Mouse (Mus musculus) ES-E14 (cell line): Measurements from ENCODE around the gene Gm9573. TPM values are rescaled to one million over a fixed set of nuclear protein-coding genes. Genes with fewer than 3 reads are reported as not detected.

ENCODE experiments used
- DNase-seq: peaks from one replicate; pipeline ENCODE4 v3.0.0-alpha.2; 2013; ENCODE audit warnings: low read depth, low spot score
- H3K27ac ChIP-seq: 2 replicates; pipeline ENCODE4 v1.5.1; 2012; ENCODE audit warnings: low read depth, mild to moderate bottlenecking, low read length, moderate library complexity, mixed read lengths; ENCODE audit not compliant: poor library complexity, insufficient read depth, severe bottlenecking
- H3K36me3 ChIP-seq: 2 replicates; pipeline ENCODE4 v1.6.1; 2012; ENCODE audit warnings: mild to moderate bottlenecking, low read length, moderate library complexity, mixed read lengths; ENCODE audit not compliant: control insufficient read depth, poor library complexity, insufficient read depth, severe bottlenecking
- H3K4me1 ChIP-seq, 2 experiments: fragments of 150-350 bp in 1 of 2; sonication (generic) in 1 of 2; 2 replicates each; pipeline ENCODE4 v1.6.1; 2012; ENCODE audit warnings: low read length in 2 of 2, mild to moderate bottlenecking in 1 of 2, mixed read lengths in 1 of 2; ENCODE audit not compliant: control insufficient read depth in 2 of 2, insufficient read depth in 2 of 2, poor library complexity in 1 of 2
- H3K4me3 ChIP-seq, 2 experiments: fragments of 150-350 bp in 1 of 2; sonication (generic) in 1 of 2; 2 replicates each; pipeline ENCODE4 v1.5.1; 2012; ENCODE audit warnings: low read length in 2 of 2, low read depth in 1 of 2, mild to moderate bottlenecking in 1 of 2, mixed read lengths in 1 of 2; ENCODE audit not compliant: insufficient read depth in 1 of 2, poor library complexity in 1 of 2, severe bottlenecking in 1 of 2
- H3K9ac ChIP-seq: 2 replicates; pipeline ENCODE4 v1.6.1; 2012; ENCODE audit warnings: low read depth, mild to moderate bottlenecking, low read length, mixed read lengths; ENCODE audit not compliant: poor library complexity, insufficient read depth, severe bottlenecking
- H3K9me3 ChIP-seq: fragments of 150-350 bp; sonication (generic); 2 replicates; pipeline ENCODE4 v1.6.1; 2012; ENCODE audit warnings: low read depth, mild to moderate bottlenecking, low read length; ENCODE audit not compliant: control insufficient read depth, insufficient read depth
- CHD2 ChIP-seq: IDR thresholded peaks from 2 replicates; pipeline ENCODE4 v1.6.1; 2014; ENCODE audit warnings: mild to moderate bottlenecking, low read depth, low read length, inconsistent platforms
- HCFC1 ChIP-seq: IDR thresholded peaks from 2 replicates; pipeline ENCODE4 v1.6.1; 2012; ENCODE audit warnings: low read length, inconsistent platforms, borderline replicate concordance; ENCODE audit not compliant: insufficient read depth
- MAFK ChIP-seq: IDR thresholded peaks from 2 replicates; pipeline ENCODE4 v1.6.1; 2014; ENCODE audit warnings: mild to moderate bottlenecking, low read depth, low read length, inconsistent platforms; ENCODE audit not compliant: insufficient read depth
- ZC3H11A ChIP-seq: IDR thresholded peaks from 2 replicates; pipeline ENCODE4 v1.6.1; 2012; ENCODE audit warnings: low read depth, mild to moderate bottlenecking, inconsistent platforms, low read length, borderline replicate concordance
- ZNF384 ChIP-seq: IDR thresholded peaks from 2 replicates; pipeline ENCODE4 v1.6.1; 2012; ENCODE audit warnings: low read depth, low read length, inconsistent platforms
- in situ Hi-C, 2 experiments: fragments of 600-800 bp; cut with MboI; formaldehyde crosslinking; loops; one replicate each; pipeline ENCODE4 v1.15.1; 2025; ENCODE audit warnings: low sequenced_read_pairs in 2 of 2, inconsistent platforms in 1 of 2; ENCODE audit not compliant: unreplicated experiment in 2 of 2
- total RNA-seq: library from RNA; depleted of rRNA; stranded (reverse); fragments of 300-350 nt; gene quantifications from 2 replicates; pipeline ENCODE4 v1.2.3, GENCODE M21; 2012

The Gm9573 gene
- total RNA-seq, 1 experiment: not detected

GRCm38 (mm10) chr17:35669731-35670130, 43.3 kb upstream of the Gm9573 start:
- Histone ChIP-seq H3K36me3 (peaks cover 26% of the 10 kb centered on the region; the same call in 1 of the 2 replicates), H3K27ac (no peak overlapping the region), H3K4me1 (peaks cover 0 to 9% of the 10 kb centered on the region in 2 experiments; a peak in 1 of 4 replicates), H3K9me3 (no peaks in the 10 kb centered on the region), H3K4me3 (no peak overlapping the region), H3K9ac (no peak overlapping the region; the same call in 1 of the 2 replicates)
- TF ChIP-seq CHD2 (no peak), ZC3H11A (no peak), MAFK (no peak), ZNF384 (no peak), HCFC1 (no peak)
- in situ Hi-C loops: no loop called here
- DNase-seq: no peak

- Histone ChIP-seq H3K9me3 (no peaks in the 10 kb centered on the region), H3K4me3 (peak within 1 kb of the TSS; percentile 84 to 85), H3K4me1 (peaks cover 0 to 9% of the 10 kb centered on the region in 2 experiments; a peak in 1 of 4 replicates), H3K9ac (peak within 1 kb of the TSS; percentile 85), H3K36me3 (peaks cover 43% of the 10 kb centered on the region), H3K27ac (peak within 1 kb of the TSS; percentile 57)
- TF ChIP-seq HCFC1: no peak
- DNase-seq: peak; percentile 87
- in situ Hi-C loops: no loop called here
Observed at GRCm38 (mm10) chr17:35667334-35668065, 41.1 kb upstream of the Gm9573 start, which contains the start of gene Vars2. Gene Vars2 (minus strand): TSS chr17:35667592.

- peak overlapping the region; percentile 77 for H3K9ac ChIP-seq
- H3K4me3 ChIP-seq: peak overlapping the region; percentile 84 to 85
- H3K4me1 ChIP-seq: peaks cover 0 to 9% of the 10 kb centered on the region in 2 experiments; a peak in 1 of 4 replicates
- DNase-seq: no peak
- in situ Hi-C loops: no loop called here
- TF ChIP-seq HCFC1 (no peak), ZC3H11A (no peak), MAFK (no peak), CHD2 (no peak), ZNF384 (no peak)
- peaks cover 46% of the 10 kb centered on the region for H3K36me3 ChIP-seq
- H3K27ac ChIP-seq: peak overlapping the region; percentile 57
- H3K9me3 ChIP-seq: no peaks in the 10 kb centered on the region
Observed at GRCm38 (mm10) chr17:35666851-35667256, 40.4 kb upstream of the Gm9573 start.

- TF ChIP-seq MAFK (no peak), HCFC1 (no peak), ZNF384 (no peak), CHD2 (no peak), ZC3H11A (no peak)
- Histone ChIP-seq H3K9ac (peak overlapping the region; percentile 34), H3K4me1 (peaks cover 0 to 9% of the 10 kb centered on the region in 2 experiments; a peak in 1 of 4 replicates), H3K9me3 (no peaks in the 10 kb centered on the region), H3K4me3 (peak overlapping the region in 1 of 2 experiments; percentile 29; a peak in 2 of 4 replicates), H3K27ac (no peak overlapping the region), H3K36me3 (peaks cover 51% of the 10 kb centered on the region)
- no peak for DNase-seq
- in situ Hi-C loops: no loop called here
Observed at GRCm38 (mm10) chr17:35665957-35666515, 39.6 kb upstream of the Gm9573 start.
